Mouse (Mus musculus) yolk sac, embryonic 10.5 days (tissue): ENCODE measurements around the gene Dydc1.
A peak's percentile ranks its signal among the peaks of the same experiment; 100 is the strongest.
"Not testable (repeated sequence)": the region's sequence is repeated elsewhere in the genome, so short reads cannot be mapped to it uniquely, and the experiment has no call there.

Experiments used
- DNase-seq: peaks from one replicate; pipeline ENCODE4 v3.0.0-alpha.2; 2017; ENCODE audit warnings: low spot score

The Dydc1 gene

GRCm38 (mm10) chr14:41072229-41072943 lies at the start of gene Dydc1:
TSS of gene Dydc1 (plus strand) at chr14:41072911.
- no peak for DNase-seq

- no peak for DNase-seq
Measured at GRCm38 (mm10) chr14:41025087-41025486, 47.6 kb upstream of the Dydc1 start.

GRCm38 (mm10) chr14:41025594-41026284 lies 47.0 kb upstream of the Dydc1 start:
- DNase-seq: peak; percentile 56

GRCm38 (mm10) chr14:41029303-41029702 lies 43.4 kb upstream of the Dydc1 start:
- peak; percentile 37 for DNase-seq

GRCm38 (mm10) chr14:41030989-41031513 lies 41.7 kb upstream of the Dydc1 start:
- no peak for DNase-seq

- peak; percentile 75 for DNase-seq
Measured at GRCm38 (mm10) chr14:41033135-41034110, 39.3 kb upstream of the Dydc1 start.

GRCm38 (mm10) chr14:41035146-41035798 lies 37.4 kb upstream of the Dydc1 start:
- peak; percentile 57 for DNase-seq

GRCm38 (mm10) chr14:41047402-41047801 lies 25.3 kb upstream of the Dydc1 start:
- DNase-seq: no peak

GRCm38 (mm10) chr14:41050471-41050870 lies 22.2 kb upstream of the Dydc1 start:
- no peak for DNase-seq

GRCm38 (mm10) chr14:41052481-41052880 lies 20.2 kb upstream of the Dydc1 start:
- DNase-seq: peak; percentile 22

- not testable (repeated sequence) for DNase-seq
Measured at GRCm38 (mm10) chr14:41053190-41053589, 19.5 kb upstream of the Dydc1 start.

GRCm38 (mm10) chr14:41065168-41065567 lies 7.5 kb upstream of the Dydc1 start:
- DNase-seq: peak; percentile 16

- peak; percentile 53 for DNase-seq
Measured at GRCm38 (mm10) chr14:41066416-41066815, 6.3 kb upstream of the Dydc1 start.

GRCm38 (mm10) chr14:41069108-41069507 lies 3.6 kb upstream of the Dydc1 start, which contains the start of gene Dydc2:
TSS of gene Dydc2 (minus strand) at chr14:41069208.
- DNase-seq: no peak

- DNase-seq: no peak
Measured at GRCm38 (mm10) chr14:41070343-41070742, 2.4 kb upstream of the Dydc1 start.

- peak; percentile 49 for DNase-seq
Measured at GRCm38 (mm10) chr14:41072944-41073275, 199 bp downstream of the Dydc1 start.

- DNase-seq: no peak
Measured at GRCm38 (mm10) chr14:41082408-41082807, 9.7 kb downstream of the Dydc1 start.

GRCm38 (mm10) chr14:41087509-41087908 lies 14.8 kb downstream of the Dydc1 start:
- no peak for DNase-seq

GRCm38 (mm10) chr14:41090777-41091176 lies 18.1 kb downstream of the Dydc1 start:
- DNase-seq: peak; percentile 26

GRCm38 (mm10) chr14:41094114-41094513 lies 21.4 kb downstream of the Dydc1 start:
- no peak for DNase-seq

- no peak for DNase-seq
Measured at GRCm38 (mm10) chr14:41096296-41096860, 23.7 kb downstream of the Dydc1 start.
